Mouse (Mus musculus): ENCODE data around the gene Acp7. TPM values are rescaled to one million over a fixed set of nuclear protein-coding genes. Genes with fewer than 3 reads are reported as not detected.

Gene Acp7
- total RNA-seq, 2 experiments from 2014 or later = not detected

DNA sequence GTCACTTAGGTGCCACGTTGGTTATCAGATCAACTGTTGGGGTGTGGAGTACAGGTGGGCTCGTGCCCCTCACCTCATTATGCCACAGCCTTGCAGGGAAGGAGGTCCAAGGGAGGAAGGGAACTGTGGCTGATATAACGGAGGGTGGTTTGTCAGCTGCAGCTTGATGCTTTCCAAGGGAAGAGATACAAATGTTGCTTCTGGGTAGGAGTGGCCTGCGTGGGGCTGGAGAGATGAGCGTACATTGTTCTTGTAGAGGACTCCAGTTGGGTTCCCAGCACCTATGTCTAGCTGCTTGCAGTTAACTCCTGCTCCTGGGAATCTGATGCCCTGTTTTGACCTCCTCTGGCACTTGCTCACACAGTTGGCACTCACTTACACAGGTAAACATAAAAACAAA lies 28.0 kb downstream of the Acp7 start:
- ATAC-seq (replicated peaks; ENCODE audit: poor library complexity) = no peak

DNA sequence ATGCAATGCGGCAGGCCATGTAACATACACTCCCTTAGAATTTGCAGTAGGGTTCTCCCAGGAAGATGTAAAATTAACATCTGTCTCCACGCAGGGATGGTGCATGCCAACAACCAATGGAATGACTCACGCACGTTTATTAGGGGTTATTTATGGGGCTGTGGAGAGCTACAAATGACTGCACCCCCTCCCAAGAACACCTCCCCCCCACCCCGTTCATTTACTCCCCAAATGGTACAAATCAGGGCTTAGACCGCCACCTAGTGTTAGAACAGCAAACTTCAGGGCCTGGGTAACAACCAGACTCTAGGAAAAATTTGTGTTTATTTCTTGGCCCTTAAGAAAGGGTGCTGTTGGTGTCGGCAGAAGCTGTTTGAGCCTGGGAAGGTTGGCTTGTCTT lies 29.5 kb downstream of the Acp7 start:
- ATAC-seq (replicated peaks; ENCODE audit: poor library complexity) = no peak

DNA sequence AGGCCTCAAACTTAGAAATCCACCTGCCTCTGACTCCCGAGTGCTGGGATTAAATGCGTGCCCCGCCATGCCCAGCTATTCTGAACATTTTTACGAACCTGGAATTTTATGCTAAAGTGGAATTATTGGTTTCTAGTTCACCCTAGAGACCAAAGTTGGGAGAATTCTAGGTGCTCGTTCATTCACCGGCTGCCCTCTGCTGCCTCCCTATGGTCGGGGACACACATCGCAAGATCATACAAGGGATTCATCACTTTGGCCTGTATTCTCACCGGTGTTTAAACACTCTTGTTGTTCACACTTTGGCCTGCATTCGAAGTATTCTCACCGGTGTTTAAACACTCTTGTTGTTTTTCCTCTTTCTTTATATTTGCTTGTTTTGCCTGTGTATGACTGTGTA lies 30.1 kb downstream of the Acp7 start:
- peak; percentile 66 for ATAC-seq (replicated peaks; ENCODE audit: poor library complexity)

DNA sequence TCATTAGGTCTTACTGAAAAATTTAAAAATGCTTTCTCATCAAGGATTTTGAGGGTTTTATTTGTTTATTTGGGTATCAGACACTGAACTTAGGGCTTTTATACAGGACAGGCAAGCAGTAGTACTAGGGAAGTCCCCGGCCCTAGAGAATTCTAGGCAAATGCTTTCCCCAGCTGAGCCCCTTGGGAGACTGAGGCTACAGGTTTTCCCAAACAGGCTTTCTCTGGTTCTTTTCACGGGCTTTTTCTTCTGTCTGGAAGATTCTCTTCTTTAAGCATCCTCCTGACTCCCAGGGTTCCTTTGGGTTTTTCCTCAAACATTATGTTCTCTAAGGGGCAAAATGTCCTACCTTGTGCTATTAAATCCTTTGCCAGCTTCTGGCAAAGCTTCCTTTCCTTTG lies 32.2 kb downstream of the Acp7 start:
- ATAC-seq (replicated peaks; ENCODE audit: poor library complexity) = no peak

DNA sequence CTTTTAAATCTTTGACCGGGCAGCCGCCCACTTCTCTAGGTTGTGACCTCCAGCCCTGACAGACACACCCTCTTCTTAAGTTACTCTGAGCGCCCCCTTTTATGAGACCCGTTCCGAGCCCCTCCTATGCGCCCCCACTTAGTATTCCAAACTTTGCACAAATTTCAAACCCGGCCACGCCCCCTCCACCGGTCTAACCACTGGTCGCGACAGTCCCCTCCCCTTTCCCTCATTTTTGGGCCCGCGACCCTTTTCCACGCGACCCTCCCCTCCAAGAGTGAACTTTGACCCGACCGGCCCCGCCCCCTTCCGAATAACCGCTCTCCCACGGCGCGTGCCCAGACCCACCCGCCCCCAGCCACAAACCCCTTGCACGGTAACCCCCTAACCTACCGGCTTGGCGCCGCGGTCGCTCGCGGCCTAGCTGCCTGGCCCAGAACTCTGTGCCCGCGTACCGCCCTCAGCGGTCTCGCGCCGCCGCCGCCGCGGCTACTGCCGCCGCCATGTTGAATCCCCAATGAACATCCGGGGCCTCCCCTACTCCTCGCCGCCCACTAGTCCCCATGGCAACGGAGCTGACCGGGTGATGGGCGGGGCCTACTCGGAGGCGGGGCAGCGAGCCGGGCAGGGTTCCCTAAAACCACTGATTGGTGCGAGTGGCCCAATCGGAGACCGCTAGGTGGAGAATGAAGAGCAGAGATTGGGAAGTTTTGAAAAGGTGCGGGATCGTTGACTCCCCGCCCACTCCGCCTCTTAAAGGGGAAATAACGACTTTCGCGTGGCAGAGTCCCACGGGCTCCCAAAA lies 33.3 kb downstream of the Acp7 start, which contains the start of the genes Samd4b and Pak4:
TSS of gene Samd4b (minus strand) at position 503 of the 805 bp plus-strand sequence.
TSS of gene Pak4 (minus strand) at position 544 of the 805 bp plus-strand sequence.
- ATAC-seq (replicated peaks; ENCODE audit: poor library complexity) = peak; percentile 95

DNA sequence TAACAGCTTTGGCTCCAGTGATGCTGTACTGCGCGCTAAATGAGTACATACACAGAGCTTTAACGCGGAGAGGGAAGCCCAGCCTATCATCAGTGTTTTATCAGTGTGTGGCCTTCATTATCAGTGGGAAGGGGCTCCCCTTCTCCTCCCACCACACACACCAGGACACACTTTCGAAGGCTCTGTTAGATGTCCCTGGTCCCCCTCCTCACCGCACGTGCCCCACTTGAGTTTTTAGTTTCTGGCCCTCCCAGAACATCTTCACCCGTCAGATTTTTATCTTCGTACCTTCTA lies 33.9 kb downstream of the Acp7 start:
- no peak for ATAC-seq (replicated peaks; ENCODE audit: poor library complexity)

DNA sequence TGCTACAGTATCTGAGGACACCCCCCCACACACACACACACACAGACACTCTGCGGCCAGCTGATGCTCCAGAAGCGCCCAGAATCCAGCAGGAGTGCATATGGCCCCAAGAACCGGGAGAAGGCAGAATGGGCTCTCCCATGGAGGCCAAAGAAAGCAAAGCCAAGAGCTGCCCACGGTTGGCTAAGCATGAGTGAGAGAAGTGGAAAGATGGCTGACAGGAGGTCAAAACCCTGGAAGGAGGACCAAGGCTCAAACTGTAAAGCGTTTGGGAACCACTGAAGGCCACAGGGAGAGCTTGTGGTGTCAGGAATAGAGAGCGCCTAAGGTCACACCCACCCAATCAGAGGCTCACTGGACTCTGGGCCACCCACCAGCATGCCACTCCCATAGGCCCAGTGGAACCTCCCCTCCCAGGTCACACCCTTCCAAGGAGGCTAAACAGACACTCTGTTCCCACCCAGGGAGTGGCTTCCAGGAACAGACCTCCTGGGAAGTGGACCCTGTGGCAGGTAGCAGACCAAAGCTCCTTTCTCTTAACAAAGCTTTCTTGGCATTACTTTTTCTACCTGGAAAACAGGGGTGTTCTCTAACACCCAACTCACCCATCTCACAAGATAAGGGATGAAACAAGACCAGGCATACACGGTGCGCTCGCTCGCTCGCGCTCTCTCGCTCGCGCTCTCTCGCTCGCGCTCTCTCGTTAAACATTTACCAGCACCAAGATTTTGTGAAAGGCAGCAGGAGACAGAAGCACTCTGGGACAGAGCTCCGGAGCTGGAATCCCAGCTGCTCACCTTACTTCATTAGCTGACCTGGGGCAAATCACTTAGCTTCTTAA lies 34.5 kb downstream of the Acp7 start:
- ATAC-seq (replicated peaks; ENCODE audit: poor library complexity) = 0 out of 2 replicates have a peak, but pooled peaks have one; percentile 21

DNA sequence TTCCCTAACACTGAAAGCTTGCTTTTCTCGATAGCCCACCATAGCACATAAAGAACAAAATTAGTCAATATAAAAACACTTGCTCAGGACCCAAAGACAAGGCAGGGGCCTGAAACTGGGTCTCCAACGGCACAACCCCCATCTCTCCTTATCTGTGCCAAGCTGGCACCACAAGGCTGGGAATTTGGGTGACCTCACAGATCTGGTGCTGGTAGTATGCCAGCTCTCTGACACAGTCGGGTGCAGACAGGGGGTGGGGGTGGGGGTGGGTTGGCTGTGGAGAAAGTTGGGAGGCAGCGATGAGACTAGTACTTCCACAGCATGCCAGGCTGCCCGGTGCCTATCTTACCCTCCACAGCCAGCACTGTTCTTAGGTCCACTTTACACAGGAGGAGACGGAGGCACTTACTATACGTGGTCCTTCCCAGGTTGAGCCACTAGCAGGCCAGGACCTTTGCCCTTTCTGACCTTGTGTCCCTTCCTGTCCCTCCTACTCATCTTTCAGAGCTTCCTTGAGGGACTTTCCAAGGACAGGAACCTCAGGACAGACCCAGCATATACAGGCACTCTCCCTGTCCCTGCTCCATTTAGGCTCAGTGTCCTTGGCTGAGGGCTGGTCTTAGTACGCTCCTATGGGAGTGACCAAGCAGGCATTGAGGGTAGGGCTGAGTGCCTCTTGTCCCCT lies 35.2 kb downstream of the Acp7 start:
- ATAC-seq (replicated peaks; ENCODE audit: poor library complexity) = no peak

DNA sequence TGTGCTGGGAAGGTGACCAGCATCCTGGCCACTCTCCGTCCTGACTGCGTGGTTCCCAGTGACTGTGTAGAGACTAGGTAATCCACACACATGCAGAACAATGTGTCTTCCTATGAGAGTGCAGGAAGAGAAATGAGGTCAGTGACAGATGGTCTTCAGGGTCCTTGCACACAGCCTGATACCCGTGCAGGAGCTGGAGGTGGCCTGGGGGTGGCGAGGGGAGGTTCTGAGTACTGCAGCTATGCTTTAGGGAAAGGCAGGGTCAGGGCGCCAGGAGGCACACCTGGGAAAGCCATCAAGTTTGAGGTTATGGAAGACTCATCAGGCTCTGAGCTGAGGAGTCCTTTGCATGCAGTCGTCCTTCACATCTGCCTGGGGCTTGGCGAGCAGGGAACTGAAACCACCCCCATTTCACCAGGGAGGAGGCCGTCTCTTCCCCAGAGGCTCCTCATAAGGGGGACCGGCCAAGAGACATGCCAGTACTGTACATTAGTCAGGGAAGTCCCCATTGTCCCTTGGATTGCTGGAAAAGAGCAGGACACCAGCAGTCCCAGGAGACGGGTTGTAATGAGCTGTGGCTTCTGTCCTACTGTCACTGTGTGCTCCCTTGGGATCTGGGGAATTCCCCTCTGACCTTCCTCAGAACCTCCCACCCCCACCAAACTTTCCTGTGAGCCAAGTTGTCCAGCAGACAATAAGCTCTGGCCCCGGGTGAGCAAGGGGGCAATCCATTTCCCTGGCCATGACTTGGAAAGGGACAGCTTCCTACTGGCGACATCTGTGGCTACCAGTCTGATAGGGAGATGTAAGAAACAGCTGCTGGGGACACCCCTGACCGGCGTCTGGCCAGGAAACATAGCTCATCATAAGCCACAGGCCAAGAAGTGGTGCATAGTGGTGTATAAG lies 37.7 kb downstream of the Acp7 start:
- ATAC-seq (replicated peaks; ENCODE audit: poor library complexity) = no peak

DNA sequence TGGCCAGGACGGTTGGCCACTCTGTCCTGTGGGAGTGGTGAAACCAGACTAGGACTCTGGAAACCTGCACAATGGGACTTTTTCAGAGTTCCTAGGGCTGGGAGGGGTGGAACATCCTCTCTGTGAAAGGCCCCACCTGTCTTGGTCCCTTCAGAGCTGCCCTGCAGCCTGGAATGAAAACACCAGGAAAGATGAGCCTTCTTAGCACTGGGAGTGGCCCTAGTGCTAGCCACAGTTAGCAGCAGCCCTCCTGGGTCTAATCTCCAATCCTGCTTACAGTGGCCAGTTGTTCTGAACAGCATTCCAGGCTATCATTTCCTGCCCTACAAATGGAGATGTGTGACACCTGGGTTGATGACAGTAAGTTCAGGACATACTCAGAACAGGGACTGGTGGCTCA lies 39.3 kb downstream of the Acp7 start:
- no peak for ATAC-seq (replicated peaks; ENCODE audit: poor library complexity)

DNA sequence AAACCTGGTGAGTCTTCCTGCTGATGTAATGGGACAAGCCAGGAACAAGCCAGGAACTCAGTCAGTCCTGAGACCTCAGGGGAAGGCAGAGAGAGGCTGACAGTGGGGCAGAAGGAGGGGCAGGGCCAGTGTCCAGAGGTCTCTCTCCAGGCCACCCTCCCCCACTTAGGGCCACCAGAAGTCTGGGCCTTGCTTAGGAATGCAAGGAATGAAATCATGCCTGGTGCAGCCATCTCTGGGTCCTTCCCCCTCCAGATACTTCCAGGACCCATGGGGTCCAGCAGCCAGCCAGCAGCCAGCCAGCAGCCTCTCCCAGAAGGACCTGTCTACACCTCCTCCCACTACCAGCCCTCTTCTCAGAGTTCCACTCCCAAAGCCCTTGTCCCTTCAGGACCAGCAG lies 43.5 kb downstream of the Acp7 start:
- ATAC-seq (replicated peaks; ENCODE audit: poor library complexity) = no peak

DNA sequence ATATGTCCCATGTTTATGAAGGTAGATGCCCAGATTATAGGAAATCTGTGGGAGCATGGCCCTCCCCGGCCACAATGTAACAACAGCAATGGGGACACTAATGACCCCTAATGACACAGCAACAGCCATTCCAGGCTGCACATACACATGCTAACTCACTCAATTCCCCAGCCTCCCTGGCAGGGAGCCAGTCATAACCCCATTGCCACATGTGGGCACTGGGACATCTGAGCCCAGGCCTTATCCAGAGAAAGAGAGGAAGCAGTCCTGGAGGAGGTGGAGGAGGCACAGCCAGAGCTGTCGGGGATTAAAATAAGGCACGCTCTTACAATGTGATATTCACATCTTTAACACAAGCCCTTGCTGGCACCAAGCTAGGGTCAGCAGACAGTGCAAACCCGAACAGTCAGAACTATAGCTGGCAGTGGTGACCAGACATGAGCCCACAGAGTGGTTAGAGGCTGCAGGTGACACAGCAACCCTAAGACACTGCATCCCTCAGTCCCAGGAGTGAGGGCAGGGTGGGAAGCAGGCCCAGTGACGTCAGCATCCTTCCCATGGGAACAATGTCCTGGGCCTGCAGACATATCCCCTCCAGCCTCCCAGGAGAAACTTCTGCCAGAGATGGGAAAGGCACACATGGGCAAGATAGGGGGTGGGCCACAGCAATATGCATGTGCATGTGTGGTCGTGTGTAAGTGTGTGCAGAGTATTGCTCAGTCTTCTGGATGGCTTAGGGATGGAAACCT lies 44.3 kb downstream of the Acp7 start:
- ATAC-seq (replicated peaks; ENCODE audit: poor library complexity) = no peak

DNA sequence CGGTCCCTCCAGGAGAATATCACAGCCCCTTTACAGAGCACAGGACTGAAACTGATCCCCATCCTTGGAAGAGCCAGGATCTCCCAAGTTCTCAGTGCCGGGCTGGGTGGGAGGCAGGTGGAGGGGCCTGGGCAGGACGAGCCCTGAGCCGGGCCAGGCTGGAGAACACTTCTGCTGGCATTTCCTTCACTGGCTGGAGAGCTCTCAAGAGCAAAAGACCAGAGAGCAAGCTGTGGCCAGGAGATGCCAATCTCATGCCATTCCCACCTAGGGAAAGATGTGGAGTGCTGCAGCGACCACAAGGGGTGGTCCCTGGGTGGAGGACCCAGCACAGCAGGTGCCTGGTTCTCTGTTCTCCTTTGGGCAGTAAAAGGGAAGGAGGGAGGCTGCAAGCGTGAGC lies 46.1 kb downstream of the Acp7 start:
- no peak for ATAC-seq (replicated peaks; ENCODE audit: poor library complexity)

DNA sequence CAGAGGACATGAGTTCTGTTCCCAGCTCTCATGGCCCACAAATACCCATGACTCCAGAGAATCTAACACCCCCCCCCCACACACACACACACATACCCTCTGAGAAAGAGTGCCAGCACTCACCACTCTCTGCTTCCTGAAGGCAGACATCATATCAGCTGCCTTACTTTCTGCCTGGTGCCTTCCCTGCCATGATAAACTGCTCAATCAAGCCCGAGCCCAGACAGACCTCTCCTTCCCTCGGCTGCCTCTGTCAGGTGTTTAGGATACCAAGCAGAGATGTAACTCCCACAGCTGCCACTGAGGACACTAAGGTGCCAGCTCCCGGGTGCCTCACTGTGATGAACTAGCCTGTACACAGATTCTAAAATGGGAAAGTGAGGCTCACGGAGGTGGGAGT lies 46.7 kb downstream of the Acp7 start:
- peak; percentile 49 for ATAC-seq (replicated peaks; ENCODE audit: poor library complexity)

DNA sequence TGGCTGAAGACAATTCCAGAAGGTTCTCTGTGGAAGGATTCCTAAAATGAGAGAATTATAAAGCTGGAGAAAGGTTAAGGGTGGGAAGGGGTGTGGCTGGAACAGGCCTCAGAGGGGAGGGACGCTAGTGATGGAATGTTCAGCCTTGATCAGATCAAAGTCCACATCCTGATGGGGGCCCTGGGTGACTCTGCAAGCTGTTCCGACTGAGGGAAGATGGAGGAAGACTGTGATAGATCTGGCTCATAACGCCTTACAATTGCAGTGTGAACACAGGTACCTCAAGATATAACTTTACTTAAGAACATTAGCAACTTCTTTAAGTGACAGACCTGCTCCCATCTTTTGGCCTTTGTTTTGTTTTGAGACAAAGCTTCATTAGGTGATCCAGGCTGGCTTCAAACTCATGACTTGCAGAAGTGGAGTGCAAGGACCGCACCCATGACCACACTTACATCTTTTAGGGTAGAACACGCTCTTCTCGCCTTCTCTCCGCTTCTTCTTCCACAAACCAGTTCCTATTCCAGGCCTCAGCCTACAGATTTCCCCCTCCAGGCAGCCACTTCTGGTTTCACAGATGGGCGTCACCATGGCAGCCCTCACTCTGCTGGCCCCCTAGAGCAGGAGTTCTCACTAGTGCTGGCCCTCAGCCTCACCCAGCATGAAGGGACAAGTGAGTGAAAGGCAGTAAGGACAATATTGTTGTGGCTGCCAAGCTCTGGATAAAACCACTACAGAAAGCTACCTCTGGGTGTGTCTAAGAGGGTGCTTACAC lies 47.4 kb downstream of the Acp7 start:
- peak; percentile 16; the same call in 1 of the 2 replicates for ATAC-seq (replicated peaks; ENCODE audit: poor library complexity)

DNA sequence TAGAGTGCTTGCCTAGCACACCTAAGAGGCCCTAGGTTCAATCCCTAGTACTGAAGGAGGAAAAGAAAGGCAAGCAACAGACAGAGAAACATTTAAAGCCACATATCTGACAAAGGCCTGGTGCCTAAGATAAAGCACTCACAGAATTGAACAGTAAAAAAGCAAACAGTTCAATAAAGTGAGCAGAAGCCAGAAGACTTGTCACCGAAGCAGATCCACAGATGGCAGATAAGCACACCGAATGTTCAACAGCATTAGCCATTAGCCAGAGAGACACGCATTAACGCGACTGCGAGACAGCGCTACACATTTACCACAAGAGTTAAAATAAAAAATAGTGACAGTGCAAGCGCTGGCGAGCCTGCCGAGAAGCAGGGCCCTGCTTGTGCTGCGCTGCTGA lies 48.3 kb downstream of the Acp7 start:
- ATAC-seq (replicated peaks; ENCODE audit: poor library complexity) = peak; percentile 21; the same call in 1 of the 2 replicates

DNA sequence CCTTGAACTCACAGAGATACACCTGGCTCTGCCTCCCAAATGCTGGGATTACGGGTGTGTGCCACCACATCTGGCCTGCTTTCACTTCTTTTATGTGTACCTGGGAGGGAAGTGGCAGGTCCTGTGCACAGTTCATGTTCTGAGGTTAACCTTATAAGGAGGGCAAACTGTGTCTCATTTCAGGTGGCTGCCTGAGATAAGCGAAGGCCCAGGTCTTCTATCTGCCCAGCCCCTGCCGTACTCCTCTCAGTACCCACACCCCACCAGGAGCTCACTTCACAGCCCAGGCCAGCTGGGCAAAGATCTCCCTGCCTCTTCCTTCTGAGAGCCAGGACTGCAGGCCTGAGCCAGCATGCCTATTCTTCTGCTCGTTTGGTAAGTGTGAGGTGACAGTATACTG lies 49.4 kb downstream of the Acp7 start:
- ATAC-seq (replicated peaks; ENCODE audit: poor library complexity) = peak; percentile 61

DNA sequence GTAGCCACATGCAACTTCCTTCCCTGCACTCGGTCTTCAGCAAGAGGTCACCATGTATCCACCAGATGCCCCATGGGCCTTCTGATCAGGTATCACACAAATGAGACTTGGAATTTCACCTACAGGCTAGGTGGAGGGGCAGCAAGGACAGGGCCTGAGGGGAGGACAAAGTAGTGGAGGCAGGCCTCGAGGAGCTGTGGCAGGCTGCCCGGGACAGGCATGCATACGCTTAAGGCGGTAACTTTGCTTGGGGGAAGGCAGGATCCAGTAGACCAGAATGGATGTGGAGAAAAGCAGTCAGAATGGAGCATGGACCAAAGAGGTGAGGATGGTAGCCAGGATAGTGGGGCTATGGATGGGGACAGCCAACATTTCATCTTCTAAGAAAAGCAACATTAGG lies 51.3 kb downstream of the Acp7 start:
- ATAC-seq (replicated peaks; ENCODE audit: poor library complexity) = no peak

DNA sequence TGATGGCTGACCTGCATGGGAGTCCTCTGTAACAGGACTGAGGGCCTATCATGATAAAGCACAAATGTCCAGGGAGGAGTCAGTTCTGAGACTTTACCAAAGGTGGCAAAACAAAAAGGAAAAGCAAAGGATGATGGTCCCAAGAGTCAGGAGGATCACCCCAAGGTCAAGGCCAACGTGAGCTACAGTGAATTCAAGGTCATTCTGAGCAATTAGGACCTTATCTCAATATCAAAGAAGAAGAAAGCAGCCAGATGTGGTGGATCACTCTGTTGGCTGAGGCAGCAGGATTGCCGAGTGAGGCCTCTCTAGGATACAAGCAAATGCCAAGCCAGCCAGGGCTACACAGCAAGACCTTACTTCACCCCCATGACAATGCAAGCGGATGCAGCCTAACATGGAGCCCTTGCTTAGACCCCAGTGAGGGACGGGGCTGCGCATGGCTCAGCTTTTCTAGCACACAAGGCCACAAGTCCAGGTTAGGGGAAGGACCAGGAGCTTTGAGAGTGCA lies 52.5 kb downstream of the Acp7 start:
- ATAC-seq (replicated peaks; ENCODE audit: poor library complexity) = no peak
